Mouse (Mus musculus): Measurements from ENCODE around the gene 1700109H08Rik.

GRCm38 (mm10) chr5:3541871-3542270, 29.5 kb upstream of the 1700109H08Rik start:
- no peak for TF ChIP-seq CTCF (IDR thresholded peaks at IDR 0.05; ENCODE audit: low read depth)
- no peak for TF ChIP-seq EP300 (IDR thresholded peaks at IDR 0.05; ENCODE audit: low read depth)
